Mouse (Mus musculus) lung, adult 2 months (tissue): ENCODE results near the gene Ankrd33. TPM values are rescaled to one million over a fixed set of nuclear protein-coding genes. Genes with fewer than 3 reads are reported as not detected.

Source experiments
- DNase-seq: peaks from one replicate; pipeline ENCODE4 v3.0.0; 2022
- H3K4me1 ChIP-seq: fragments of 200-500 bp; 2 replicates; pipeline ENCODE4 v1.6.1; 2011; ENCODE audit warnings: low read length; ENCODE audit not compliant: control insufficient read depth, insufficient read depth
- H3K4me3 ChIP-seq: fragments of 200-500 bp; replicated peaks from 2 replicates; pipeline ENCODE3; 2011; ENCODE audit warnings: low read depth, mild to moderate bottlenecking, control low read depth, low read length; ENCODE audit errors: extremely low read depth
- CTCF ChIP-seq: fragments of 200-500 bp; IDR thresholded peaks from 2 replicates; pipeline ENCODE4 v1.5.1; 2011; ENCODE audit warnings: mild to moderate bottlenecking, low read length, control low read depth; ENCODE audit not compliant: insufficient read depth
- POLR2A ChIP-seq: fragments of 200-500 bp; IDR thresholded peaks from 2 replicates; pipeline ENCODE4 v1.6.1; 2011; ENCODE audit warnings: low read depth, mild to moderate bottlenecking, control low read depth, low read length, borderline replicate concordance; ENCODE audit errors: extremely low read depth
- WGBS: fragments of 180-500 bp; shearing (Covaris S2); methylation state at CpG from one replicate; pipeline ENCODE4 v1.1.7; 2018; 5-methylcytosine and 5-hydroxymethylcytosine counted together
- polyA plus RNA-seq: library from polyadenylated mRNA; depleted of rRNA; stranded (reverse); fragments of >200 nt; gene quantifications from 2 replicates; pipeline ENCODE4 v1.2.3, GENCODE M21; 2012

Ankrd33 gene
- polyA plus RNA-seq, 1 experiment = 0.28 TPM

GRCm38 (mm10) chr15:101075150-101075549 lies 40.4 kb upstream of the Ankrd33 start:
- DNase-seq = peak; percentile 13
- Histone ChIP-seq H3K4me3 (no peak overlapping the region), H3K4me1 (peaks cover 11% of the 10 kb centered on the region)
- TF ChIP-seq POLR2A (no peak), CTCF (no peak)
- 84% methylated on average over 4 of the region's 4 CpGs for WGBS

- Histone ChIP-seq H3K4me1 (peaks cover 11% of the 10 kb centered on the region), H3K4me3 (no peak overlapping the region)
- 85% methylated on average over 5 of the region's 5 CpGs for WGBS
- TF ChIP-seq POLR2A = no peak
- TF ChIP-seq CTCF = no peak
- DNase-seq = no peak
Measured at GRCm38 (mm10) chr15:101075656-101076055, 39.9 kb upstream of the Ankrd33 start.

DNA sequence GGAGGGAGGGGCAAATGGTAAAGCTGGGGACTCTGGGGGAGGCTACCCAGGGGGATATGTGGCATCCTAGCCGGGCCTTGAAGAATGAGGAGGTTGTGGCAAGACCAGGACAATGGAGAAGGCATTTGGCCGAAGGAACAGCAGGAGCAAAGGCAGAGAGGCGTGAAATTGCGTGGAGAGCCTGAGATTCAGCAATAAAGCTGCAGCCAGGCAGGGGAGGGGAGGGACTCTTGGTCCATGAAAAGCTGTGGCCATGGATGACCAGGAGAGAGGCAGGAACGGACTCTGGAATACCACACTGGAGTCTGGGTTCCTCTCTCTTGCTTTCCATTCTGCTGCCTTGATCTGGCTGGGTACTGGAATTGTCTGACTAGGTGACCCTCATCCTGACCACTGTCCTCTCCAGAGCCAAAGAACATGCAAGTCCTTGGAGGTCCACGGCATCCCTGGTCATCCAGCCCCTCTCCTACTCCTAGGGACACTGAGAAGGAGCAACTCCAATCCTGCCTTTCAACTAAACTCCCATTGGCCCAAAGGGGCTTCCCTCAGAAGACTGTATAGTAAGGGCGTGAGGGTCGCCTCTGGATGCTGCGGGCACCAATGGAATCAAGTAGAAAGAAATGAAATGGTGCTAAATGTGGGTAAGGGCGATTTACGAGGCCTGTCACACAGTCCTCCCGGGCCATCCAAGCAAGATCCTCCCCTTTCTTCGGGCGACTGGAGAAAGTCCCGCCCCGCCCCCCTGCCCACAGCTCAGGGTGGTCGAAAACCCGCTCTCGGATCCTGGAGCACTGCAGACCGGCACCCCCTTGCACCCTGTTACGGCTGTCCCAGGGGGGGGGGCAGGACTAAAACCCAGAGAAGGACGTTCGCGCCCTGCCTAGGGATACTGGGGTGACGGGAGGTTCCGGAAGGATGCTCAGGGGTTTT lies 39.2 kb upstream of the Ankrd33 start:
- no peak for DNase-seq
- WGBS = 33% methylated on average over 26 of the region's 26 CpGs
- Histone ChIP-seq H3K4me1 (peaks cover 11% of the 10 kb centered on the region), H3K4me3 (no peak overlapping the region)
- TF ChIP-seq POLR2A = no peak
- no peak for TF ChIP-seq CTCF

DNA sequence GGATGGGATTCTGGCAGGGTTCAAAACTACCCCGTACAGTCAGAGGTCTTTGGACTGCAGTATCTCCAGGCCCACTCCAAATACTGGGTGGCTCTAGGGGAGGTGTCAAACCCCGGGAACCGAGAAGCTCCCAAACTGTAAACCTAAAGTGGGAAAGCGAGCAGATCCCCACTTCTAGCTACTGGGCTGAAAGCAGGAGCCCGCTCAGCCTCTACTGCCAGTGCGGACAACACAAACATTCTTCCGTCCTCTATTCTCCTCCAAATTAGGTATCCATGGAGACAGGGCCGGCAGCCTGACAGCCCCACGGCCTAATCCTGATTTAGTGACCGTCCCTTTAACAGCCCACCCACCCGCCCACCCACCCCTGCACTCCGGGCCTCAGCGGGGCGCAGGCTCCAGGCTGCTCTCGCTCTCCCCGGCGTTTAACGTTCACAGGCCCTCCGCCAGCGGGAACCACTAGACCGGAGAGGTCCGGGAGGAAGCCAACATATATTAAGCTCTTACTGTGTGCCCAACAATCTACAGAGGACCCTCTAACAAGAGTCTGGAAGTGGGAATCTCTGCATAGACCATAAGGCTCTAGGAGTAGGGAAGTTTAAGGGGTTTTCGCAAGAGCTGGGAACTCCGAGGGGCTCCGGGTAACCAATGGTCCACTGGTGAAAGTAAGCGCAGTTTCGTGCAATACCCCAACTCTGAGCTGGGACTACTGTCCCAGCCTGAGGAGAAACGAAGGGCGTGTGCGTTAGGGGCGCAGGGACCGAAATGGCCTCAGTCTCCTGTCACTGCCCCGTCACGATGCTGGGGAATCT lies 38.3 kb upstream of the Ankrd33 start:
- H3K4me1 ChIP-seq = peaks cover 9% of the 10 kb centered on the region
- TF ChIP-seq POLR2A (peak; percentile 28; the same call in 1 of the 2 replicates), CTCF (no peak)
- H3K4me3 ChIP-seq = peak overlapping the region; percentile 77
- 5% methylated on average over 34 of the region's 34 CpGs for WGBS
- DNase-seq = peak; percentile 32

GRCm38 (mm10) chr15:101077813-101078730 lies 37.5 kb upstream of the Ankrd33 start, which contains the start of gene Fignl2:
TSS of gene Fignl2 (minus strand) at chr15:101078567.
- peaks cover 10% of the 10 kb centered on the region for H3K4me1 ChIP-seq
- WGBS = 2% methylated on average over 71 of the region's 96 CpGs
- H3K4me3 ChIP-seq = peak within 1 kb of the TSS; percentile 81
- DNase-seq = peak; percentile 27
- TF ChIP-seq CTCF (no peak), POLR2A (no peak)

GRCm38 (mm10) chr15:101078731-101079156 lies 36.8 kb upstream of the Ankrd33 start:
- DNase-seq = peak; percentile 89
- Histone ChIP-seq H3K4me1 (peaks cover 10% of the 10 kb centered on the region), H3K4me3 (peak overlapping the region; percentile 81)
- WGBS = 3% methylated on average over 30 of the region's 30 CpGs
- TF ChIP-seq CTCF = no peak
- peak; percentile 39; the same call in 1 of the 2 replicates for TF ChIP-seq POLR2A

DNA sequence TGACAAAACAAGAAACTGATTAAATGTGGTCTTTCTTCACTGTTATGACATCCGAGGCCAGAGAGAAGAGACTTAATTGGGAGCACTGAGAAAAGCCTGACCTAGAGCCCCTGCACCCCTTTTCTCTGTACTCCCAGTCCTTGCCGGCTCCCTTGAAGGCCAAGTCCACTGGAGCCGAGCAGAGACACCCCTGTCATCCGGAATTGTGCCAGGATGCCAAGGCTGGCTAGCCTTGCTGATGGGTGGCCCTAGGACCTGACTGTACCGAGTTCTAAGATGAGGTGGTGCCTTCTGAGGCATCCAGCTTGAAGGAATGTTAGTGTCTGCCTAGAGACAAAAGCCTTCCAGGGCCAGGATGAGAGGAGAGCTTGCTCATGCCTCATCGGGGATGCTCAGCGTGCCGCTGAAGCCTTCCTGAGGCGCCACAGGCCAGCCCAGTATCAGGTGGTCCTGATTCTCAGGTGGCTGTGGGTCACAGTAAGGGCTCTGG lies 35.5 kb upstream of the Ankrd33 start:
- 71% methylated on average over 9 of the region's 9 CpGs for WGBS
- TF ChIP-seq CTCF = no peak
- TF ChIP-seq POLR2A = no peak
- Histone ChIP-seq H3K4me1 (peaks cover 10% of the 10 kb centered on the region), H3K4me3 (no peak overlapping the region)
- no peak for DNase-seq

DNA sequence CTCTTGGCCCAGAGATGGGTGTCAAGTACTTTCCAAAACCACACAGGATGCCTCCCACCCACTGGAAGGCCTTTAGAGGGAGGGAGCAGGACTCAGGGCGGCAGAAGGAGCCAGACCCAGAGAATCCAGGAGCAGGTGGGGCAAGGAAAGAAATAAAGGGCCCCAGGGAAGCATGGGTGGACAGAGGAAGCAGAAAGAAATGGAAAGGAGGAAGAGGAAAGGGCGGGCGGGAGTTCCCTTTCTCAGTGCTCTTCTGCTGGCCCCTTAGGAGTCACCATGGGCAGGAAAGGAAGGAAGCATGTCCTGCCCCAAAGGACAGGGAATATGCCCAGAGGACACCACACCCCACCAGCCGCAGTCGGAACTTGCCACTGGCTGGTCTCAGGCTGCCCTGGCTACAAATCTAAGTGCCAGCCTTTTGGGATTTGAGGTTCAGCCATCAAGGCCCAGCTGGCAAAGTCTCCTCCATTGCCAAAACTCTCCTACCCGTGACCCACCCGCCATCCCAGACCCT lies 34.5 kb upstream of the Ankrd33 start:
- WGBS = 55% methylated on average over 7 of the region's 7 CpGs
- Histone ChIP-seq H3K4me3 (no peak overlapping the region), H3K4me1 (peaks cover 10% of the 10 kb centered on the region)
- DNase-seq = no peak
- TF ChIP-seq CTCF (no peak), POLR2A (no peak)
